Mouse (Mus musculus) adrenal gland, adult 8-10 months (tissue): ENCODE data around the gene Mon2. TPM values are rescaled to one million over a fixed set of nuclear protein-coding genes. Genes with fewer than 3 reads are reported as not detected.
"Not testable (repeated sequence)": the region's sequence is repeated elsewhere in the genome, so short reads cannot be mapped to it uniquely, and the experiment has no call there.

ENCODE experiments used
- DNase-seq: peaks from one replicate; pipeline ENCODE4 v3.0.0; 2022
- total RNA-seq, 4 experiments: library from RNA; stranded (reverse); gene quantifications; 2 replicates each; pipeline ENCODE4 v1.2.4; 2022

Gene Mon2
- total RNA-seq, 4 experiments from 2014 or later = 76.3 to 124 (median 93.7) TPM

- no peak for DNase-seq
Observed at GRCm38 (mm10) chr10:123057082-123057481, 19.2 kb downstream of the Mon2 start.

- DNase-seq = no peak
Observed at GRCm38 (mm10) chr10:123056463-123056862, 19.8 kb downstream of the Mon2 start.

GRCm38 (mm10) chr10:123055205-123056000, 20.9 kb downstream of the Mon2 start:
- DNase-seq = no peak

- no peak for DNase-seq
Observed at GRCm38 (mm10) chr10:123053557-123053956, 22.7 kb downstream of the Mon2 start.

GRCm38 (mm10) chr10:123052021-123052420, 24.3 kb downstream of the Mon2 start:
- DNase-seq = no peak

- no peak for DNase-seq
Observed at GRCm38 (mm10) chr10:123048730-123049129, 27.6 kb downstream of the Mon2 start.

GRCm38 (mm10) chr10:123039936-123040335, 36.4 kb downstream of the Mon2 start:
- no peak for DNase-seq

GRCm38 (mm10) chr10:123032078-123032646, 44.1 kb downstream of the Mon2 start:
- no peak for DNase-seq

GRCm38 (mm10) chr10:123031449-123031848, 44.9 kb downstream of the Mon2 start:
- no peak for DNase-seq

GRCm38 (mm10) chr10:123030589-123030988, 45.7 kb downstream of the Mon2 start:
- no peak for DNase-seq

- no peak for DNase-seq
Observed at GRCm38 (mm10) chr10:123028949-123029348, 47.4 kb downstream of the Mon2 start.

GRCm38 (mm10) chr10:123026736-123027135, 49.6 kb downstream of the Mon2 start:
- DNase-seq = not testable (repeated sequence)

GRCm38 (mm10) chr10:123013435-123013834, 62.9 kb downstream of the Mon2 start:
- no peak for DNase-seq

GRCm38 (mm10) chr10:123011421-123011820, 64.9 kb downstream of the Mon2 start:
- DNase-seq = no peak

- no peak for DNase-seq
Observed at GRCm38 (mm10) chr10:123005237-123006185, 70.8 kb downstream of the Mon2 start.

GRCm38 (mm10) chr10:123004475-123005236, 71.6 kb downstream of the Mon2 start:
- no peak for DNase-seq

GRCm38 (mm10) chr10:123001985-123002384, 74.3 kb downstream of the Mon2 start:
- DNase-seq = no peak

- no peak for DNase-seq
Observed at GRCm38 (mm10) chr10:123001363-123001762, 74.9 kb downstream of the Mon2 start.

- DNase-seq = no peak
Observed at GRCm38 (mm10) chr10:122999356-122999755, 76.9 kb downstream of the Mon2 start.

GRCm38 (mm10) chr10:122997852-122998251, 78.5 kb downstream of the Mon2 start:
- no peak for DNase-seq

GRCm38 (mm10) chr10:122994402-122995107, 81.8 kb downstream of the Mon2 start:
- DNase-seq = no peak
